Mouse (Mus musculus) heart, adult 2 months (tissue): ENCODE results near the gene Btg3. TPM values are rescaled to one million over a fixed set of nuclear protein-coding genes. Genes with fewer than 3 reads are reported as not detected.

ENCODE experiments used
- DNase-seq, 2 experiments: peaks; one replicate each; pipeline ENCODE4 v3.0.0; 2021
- H3K27ac ChIP-seq: fragments of 200-600 bp; 2 replicates; pipeline ENCODE4 v1.8.1; 2022
- H3K27me3 ChIP-seq: fragments of 200-500 bp; 2 replicates; pipeline ENCODE4 v1.6.1; 2012; ENCODE audit warnings: mild to moderate bottlenecking, low read length, inconsistent platforms, mixed read lengths; ENCODE audit not compliant: control insufficient read depth, insufficient read depth
- H3K36me3 ChIP-seq: fragments of 200-500 bp; 2 replicates; pipeline ENCODE4 v1.6.1; 2012; ENCODE audit warnings: low read length, inconsistent platforms; ENCODE audit not compliant: control insufficient read depth, insufficient read depth
- H3K4me1 ChIP-seq: fragments of 200-500 bp; 2 replicates; pipeline ENCODE4 v1.6.1; 2011; ENCODE audit warnings: low read length; ENCODE audit not compliant: control insufficient read depth, insufficient read depth
- H3K4me3 ChIP-seq: fragments of 200-600 bp; 2 replicates; pipeline ENCODE4 v1.8.1; 2022
- H3K79me2 ChIP-seq: fragments of 200-500 bp; replicated peaks from 2 replicates; pipeline ENCODE4 v1.6.1; 2012; ENCODE audit warnings: mild to moderate bottlenecking, inconsistent platforms, low read length, moderate library complexity, mixed read lengths; ENCODE audit not compliant: control insufficient read depth, insufficient read depth
- H3K9ac ChIP-seq: fragments of 200-500 bp; 2 replicates; pipeline ENCODE4 v1.6.1; 2012; ENCODE audit warnings: low read depth, mild to moderate bottlenecking, control low read depth, inconsistent platforms, low read length, mixed read lengths
- CTCF ChIP-seq: fragments of 200-600 bp; IDR thresholded peaks from 2 replicates; pipeline ENCODE4 v1.8.1; 2022; ENCODE audit warnings: antibody characterized with exemption, mild to moderate bottlenecking, moderate library complexity
- EP300 ChIP-seq: fragments of 200-500 bp; IDR thresholded peaks from 2 replicates; pipeline ENCODE4 v1.6.1; 2011; ENCODE audit warnings: low read depth, low read length, control low read depth; ENCODE audit not compliant: insufficient read depth
- POLR2A ChIP-seq: fragments of 200-500 bp; IDR thresholded peaks from 2 replicates; pipeline ENCODE4 v1.6.1; 2011; ENCODE audit warnings: mild to moderate bottlenecking, low read depth, low read length, control low read depth; ENCODE audit not compliant: insufficient read depth
- WGBS: fragments of 180-500 bp; shearing (Covaris S2); methylation state at CpG from one replicate; pipeline ENCODE4 v1.1.7; 2018; 5-methylcytosine and 5-hydroxymethylcytosine counted together
- intact Hi-C: fragments of 180-260 bp; cut with DNase I; formaldehyde crosslinking; loops from one replicate; pipeline ENCODE4 v1.15.1; 2025
- polyA plus RNA-seq: library from polyadenylated mRNA; depleted of rRNA; stranded (reverse); fragments of >200 nt; gene quantifications from 2 replicates; pipeline ENCODE4 v1.2.3, GENCODE M21; 2012
- total RNA-seq, 2 experiments: library from RNA; stranded (reverse); gene quantifications; 2 replicates each; pipeline ENCODE4 v1.2.3; 2021

Gene Btg3
- total and polyA plus RNA-seq, 3 experiments: 1.7 to 7.1 (median 6.8) TPM

DNA sequence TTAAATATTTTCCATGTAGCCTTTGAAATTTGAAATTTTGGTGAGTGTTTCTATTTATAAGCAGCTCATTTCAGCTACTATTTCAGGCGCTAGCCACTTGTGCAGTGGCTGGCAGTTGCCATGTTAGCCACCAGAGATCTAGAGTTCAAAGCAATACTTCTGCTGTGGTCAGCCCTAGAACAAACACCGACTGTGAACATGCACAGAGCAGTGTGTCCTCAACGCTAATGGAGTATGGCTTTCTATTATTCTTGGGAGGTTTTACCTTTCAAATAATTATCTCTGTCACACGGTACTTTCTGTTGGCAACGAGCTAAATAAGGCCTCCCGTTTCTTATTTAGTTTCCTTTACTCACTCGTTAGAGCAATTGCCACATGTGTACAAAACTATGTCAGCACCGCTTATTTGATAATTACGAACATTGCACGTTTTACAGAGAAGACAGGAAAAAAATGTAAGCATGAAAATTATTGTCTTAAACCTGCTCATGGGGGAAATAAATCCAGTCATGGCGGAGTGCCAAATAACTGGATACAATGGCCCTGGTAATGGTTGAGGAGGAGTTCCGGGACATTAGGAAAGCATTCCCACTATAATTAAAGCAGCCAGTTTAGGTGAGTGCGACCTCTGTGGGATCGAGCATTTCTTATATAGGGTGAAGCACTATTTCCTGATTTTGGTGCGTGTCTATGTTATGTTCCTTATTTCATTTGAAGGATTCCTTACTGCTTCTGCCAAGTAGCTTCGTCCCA, 63.7 kb downstream of the Btg3 start:
- Histone ChIP-seq H3K27me3 (no peaks in the 10 kb centered on the region), H3K4me3 (0 out of 2 replicates have a peak overlapping the region, but pooled peaks have one; percentile 2), H3K79me2 (no peaks in the 10 kb centered on the region), H3K36me3 (peaks cover 3% of the 10 kb centered on the region; the same call in 1 of the 2 replicates), H3K4me1 (peaks cover 2% of the 10 kb centered on the region; the same call in 1 of the 2 replicates), H3K27ac (peak overlapping the region; percentile 65), H3K9ac (no peak overlapping the region; the same call in 1 of the 2 replicates)
- TF ChIP-seq POLR2A (no peak), CTCF (no peak), EP300 (no peak)
- no peak for DNase-seq
- 37% methylated on average over 16 of the region's 16 CpGs for WGBS
- intact Hi-C loops: no loop called here

DNA sequence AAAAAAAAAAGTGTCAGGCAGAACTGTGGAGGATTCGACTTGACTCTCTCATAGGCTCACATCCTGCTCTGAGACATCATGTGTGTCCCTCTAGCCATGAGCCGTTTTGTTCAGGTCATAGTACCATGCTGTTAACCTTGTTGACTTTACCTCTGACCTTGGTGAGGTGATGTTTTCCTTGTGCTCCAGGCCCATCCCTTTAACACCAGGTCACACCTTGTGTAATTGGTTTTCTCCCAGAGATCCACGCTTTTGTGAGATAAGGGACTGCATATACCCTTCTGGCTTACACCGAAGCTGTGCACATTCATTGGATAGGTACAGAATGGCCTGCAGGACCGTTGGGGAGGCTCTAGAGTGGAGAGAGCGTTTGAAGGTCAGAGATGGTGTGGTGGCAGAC, 67.7 kb downstream of the Btg3 start:
- no peak for DNase-seq
- Histone ChIP-seq H3K27ac (no peak overlapping the region), H3K4me3 (no peak overlapping the region), H3K9ac (no peak overlapping the region), H3K4me1 (peaks cover 3% of the 10 kb centered on the region), H3K27me3 (no peaks in the 10 kb centered on the region), H3K79me2 (no peaks in the 10 kb centered on the region), H3K36me3 (peaks cover 3% of the 10 kb centered on the region; the same call in 1 of the 2 replicates)
- TF ChIP-seq POLR2A (no peak), EP300 (no peak), CTCF (no peak)
- intact Hi-C loops: no loop called here
- WGBS: 62% methylated on average over 6 of the region's 6 CpGs

DNA sequence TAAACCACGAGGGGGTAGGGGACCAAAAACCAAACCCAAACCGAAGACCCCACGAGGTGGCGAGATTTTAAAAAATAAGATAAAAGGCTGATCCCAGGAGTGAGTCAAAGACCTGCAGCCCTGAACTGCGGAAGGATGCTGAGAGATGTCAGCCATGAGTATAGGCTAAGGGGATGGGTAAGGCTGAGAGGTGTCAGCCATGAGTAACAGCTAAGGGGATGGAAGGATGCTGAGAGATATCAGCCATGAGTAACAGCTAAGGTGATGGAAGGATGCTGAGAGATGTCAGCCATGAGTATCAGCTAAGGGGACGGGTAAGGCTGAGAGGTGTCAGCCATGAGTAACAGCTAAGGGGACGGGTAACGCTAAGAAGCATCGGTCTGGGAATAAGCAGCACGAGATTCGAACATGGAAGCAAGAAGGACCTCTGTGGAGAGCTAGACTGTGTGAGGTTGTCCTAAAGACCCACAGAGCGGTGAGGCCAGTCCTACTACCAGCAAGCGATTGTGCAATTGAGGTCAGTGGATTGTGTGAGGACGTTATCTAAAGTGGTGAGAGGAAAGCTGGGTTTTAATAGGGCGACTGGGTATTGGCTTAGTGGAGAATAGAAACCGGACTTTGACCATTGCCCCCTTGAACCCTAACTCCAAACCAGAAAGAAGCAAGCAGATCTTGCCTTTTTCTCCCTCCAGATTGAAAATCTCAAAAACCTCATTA, 69.4 kb downstream of the Btg3 start:
- Histone ChIP-seq H3K36me3 (no peaks in the 10 kb centered on the region), H3K4me1 (peaks cover 2% of the 10 kb centered on the region; the same call in 1 of the 2 replicates), H3K27ac (no peak overlapping the region), H3K79me2 (no peaks in the 10 kb centered on the region), H3K27me3 (no peaks in the 10 kb centered on the region; the same call in 1 of the 2 replicates), H3K9ac (no peak overlapping the region), H3K4me3 (no peak overlapping the region)
- TF ChIP-seq EP300: 0 out of 2 replicates have a peak, but pooled peaks have one; percentile 10
- no peak for TF ChIP-seq CTCF
- TF ChIP-seq POLR2A: no peak
- WGBS: 77% methylated on average over 16 of the region's 16 CpGs
- no peak for DNase-seq
- intact Hi-C loops: no loop called here

DNA sequence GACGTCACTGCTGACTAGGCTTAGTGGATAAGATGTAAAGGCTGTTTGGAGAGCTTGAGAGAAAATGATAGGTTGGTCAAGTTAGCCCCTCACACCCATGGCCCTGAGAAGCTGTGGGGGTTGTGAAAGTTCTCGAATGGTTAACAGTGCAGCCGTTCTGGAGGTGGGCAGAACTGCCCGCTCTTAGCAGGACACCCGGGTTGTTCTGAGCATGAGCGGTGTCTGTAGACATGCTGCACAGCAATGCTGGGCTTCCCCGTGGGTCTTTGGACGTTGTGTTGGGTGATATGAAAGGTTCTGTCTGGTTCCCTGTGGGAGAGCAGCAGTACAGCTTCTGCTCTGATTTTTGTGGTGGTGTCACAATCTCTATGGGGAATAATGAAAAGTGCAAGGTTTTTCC, 70.4 kb downstream of the Btg3 start:
- H3K4me1 ChIP-seq: peaks cover 2% of the 10 kb centered on the region; the same call in 1 of the 2 replicates
- no peaks in the 10 kb centered on the region for H3K36me3 ChIP-seq
- intact Hi-C loops: no loop called here
- no peak overlapping the region for H3K9ac ChIP-seq
- no peak for DNase-seq
- 76% methylated on average over 8 of the region's 8 CpGs for WGBS
- H3K27ac ChIP-seq: no peak overlapping the region
- H3K79me2 ChIP-seq: no peaks in the 10 kb centered on the region
- no peak for TF ChIP-seq POLR2A
- TF ChIP-seq EP300: no peak
- no peak for TF ChIP-seq CTCF
- H3K27me3 ChIP-seq: peaks cover 3% of the 10 kb centered on the region
- H3K4me3 ChIP-seq: no peak overlapping the region

DNA sequence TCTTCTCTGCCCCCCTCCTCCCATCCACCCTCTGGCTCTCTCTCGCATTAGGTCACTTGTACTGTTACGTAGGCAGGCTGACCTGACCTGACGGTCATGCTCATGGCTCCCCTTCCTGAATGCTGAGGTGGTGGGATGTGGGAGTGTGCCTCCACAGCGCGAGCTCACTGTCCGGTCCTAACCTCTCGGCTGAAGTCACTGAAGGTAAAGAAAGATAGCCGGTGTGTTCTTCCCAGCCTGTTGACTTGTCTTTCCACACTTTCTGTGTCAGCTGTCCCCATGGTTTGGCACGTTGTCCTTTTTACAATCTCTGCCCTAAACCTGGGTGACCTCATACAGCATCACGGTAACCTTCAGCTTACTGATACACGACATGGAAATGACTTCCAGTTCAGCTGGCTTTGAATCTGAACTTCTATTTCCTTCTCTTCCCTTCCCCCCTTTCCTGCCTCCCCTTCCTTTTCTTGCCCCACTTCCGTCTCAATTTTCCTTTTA, 71.3 kb downstream of the Btg3 start:
- Histone ChIP-seq H3K27me3 (peaks cover 3% of the 10 kb centered on the region), H3K4me1 (peaks cover 2% of the 10 kb centered on the region; the same call in 1 of the 2 replicates), H3K9ac (no peak overlapping the region), H3K36me3 (no peaks in the 10 kb centered on the region), H3K79me2 (no peaks in the 10 kb centered on the region), H3K27ac (peak overlapping the region; percentile 59), H3K4me3 (no peak overlapping the region)
- intact Hi-C loops: no loop called here
- no peak for DNase-seq
- no peak for TF ChIP-seq POLR2A
- no peak for TF ChIP-seq CTCF
- TF ChIP-seq EP300: no peak
- WGBS: 40% methylated on average over 12 of the region's 12 CpGs
